Mouse (Mus musculus) embryo, embryonic 9.5 days (tissue): ENCODE data around the gene Olfr441.
"Not testable (repeated sequence)": the region's sequence is repeated elsewhere in the genome, so short reads cannot be mapped to it uniquely, and the experiment has no call there.

ENCODE experiments used
- DNase-seq: peaks from one replicate; pipeline ENCODE4 v3.0.0-alpha.2; 2017; ENCODE audit errors: extremely low spot score

Gene Olfr441

DNA sequence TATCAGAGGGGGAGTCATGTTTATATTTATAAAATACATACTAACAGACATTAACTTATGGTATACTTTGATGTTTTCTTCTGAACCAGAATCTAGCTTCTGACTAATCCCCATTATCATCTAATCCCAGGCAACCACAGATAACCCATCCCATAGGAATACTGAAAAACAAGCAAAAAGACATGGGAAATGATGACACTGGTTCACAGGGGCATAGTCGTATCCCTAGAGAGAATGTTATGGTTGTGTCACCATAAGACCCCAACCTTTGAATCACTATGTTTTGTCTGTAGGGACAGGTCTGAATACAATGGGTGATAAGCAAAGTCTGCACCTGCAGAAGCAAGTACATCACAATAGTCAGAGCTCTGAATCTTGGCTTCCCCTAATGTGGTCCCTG, at the start of gene Olfr441:
Gene Olfr441 (plus strand): TSS at position 301 of the 400 bp plus-strand sequence.
- not testable (repeated sequence) for DNase-seq

- peak; percentile 15 for DNase-seq
Measured at GRCm38 (mm10) chr6:43078750-43079149, 27.4 kb upstream of the Olfr441 start.

DNA sequence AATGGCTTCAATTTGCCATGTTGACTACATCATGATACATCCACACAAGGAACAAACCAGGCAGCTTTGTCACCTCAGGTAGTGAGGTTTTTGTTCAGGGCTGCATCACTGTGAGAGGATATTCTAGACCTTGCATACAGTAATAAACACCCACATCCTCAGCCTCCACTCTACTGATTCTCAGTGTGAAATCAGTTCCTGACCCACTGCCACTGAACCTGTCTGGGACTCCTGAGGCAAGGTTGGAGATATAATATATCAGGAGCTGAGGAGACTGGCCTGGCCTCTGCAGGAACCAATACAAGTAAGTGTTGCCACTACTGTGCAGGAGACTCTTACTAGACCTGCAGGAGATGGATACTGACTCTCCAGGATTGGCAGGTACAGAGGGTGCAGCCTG, 24.8 kb upstream of the Olfr441 start:
- DNase-seq, result not testable (repeated sequence)

- DNase-seq, result not testable (repeated sequence)
Measured at GRCm38 (mm10) chr6:43146267-43146666, 40.1 kb downstream of the Olfr441 start, which contains the start of gene Olfr237-ps1. Gene Olfr237-ps1, plus strand, starts transcription at chr6:43146567.

DNA sequence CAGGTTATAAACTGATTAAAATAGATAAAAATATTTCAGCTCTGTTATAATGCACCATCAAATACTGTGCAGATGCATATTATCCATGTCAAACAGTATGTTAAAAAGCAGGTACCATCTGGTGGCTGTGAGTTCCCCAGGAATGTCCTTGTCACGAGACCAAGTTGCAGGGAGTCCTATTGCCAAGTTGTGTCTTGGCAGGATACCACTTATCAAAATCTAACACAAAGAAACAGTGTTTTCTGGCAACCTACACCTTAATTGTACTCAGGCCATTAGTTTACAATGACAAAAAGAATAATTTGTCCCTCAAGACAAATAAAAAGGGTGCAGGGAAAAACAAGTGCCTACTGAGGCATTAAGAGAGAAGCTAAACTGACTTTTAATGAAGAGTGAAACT, 53.3 kb downstream of the Olfr441 start:
- no peak for DNase-seq

DNA sequence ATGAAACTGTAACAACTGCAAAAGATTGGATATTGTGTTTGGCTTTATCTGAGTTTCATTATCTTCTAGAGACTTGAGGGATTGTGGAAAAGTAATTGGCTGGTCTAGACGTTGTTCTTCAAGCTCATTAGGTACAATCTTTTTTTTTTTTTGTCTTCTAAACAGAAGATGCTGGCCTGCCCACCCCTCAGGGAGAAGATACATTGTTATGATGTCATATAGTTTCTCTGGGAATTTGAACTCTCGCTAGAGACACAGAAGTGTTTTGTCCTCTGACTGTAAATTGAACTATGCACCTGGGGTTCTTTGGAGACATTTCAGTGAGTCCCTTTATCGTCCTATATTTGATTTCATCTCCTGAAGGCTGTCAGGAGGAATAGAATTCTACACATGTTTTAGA, 56.8 kb downstream of the Olfr441 start, which contains the start of gene Olfr437:
Gene Olfr437 (plus strand): TSS at position 301 of the 400 bp plus-strand sequence.
- DNase-seq, result no peak

DNA sequence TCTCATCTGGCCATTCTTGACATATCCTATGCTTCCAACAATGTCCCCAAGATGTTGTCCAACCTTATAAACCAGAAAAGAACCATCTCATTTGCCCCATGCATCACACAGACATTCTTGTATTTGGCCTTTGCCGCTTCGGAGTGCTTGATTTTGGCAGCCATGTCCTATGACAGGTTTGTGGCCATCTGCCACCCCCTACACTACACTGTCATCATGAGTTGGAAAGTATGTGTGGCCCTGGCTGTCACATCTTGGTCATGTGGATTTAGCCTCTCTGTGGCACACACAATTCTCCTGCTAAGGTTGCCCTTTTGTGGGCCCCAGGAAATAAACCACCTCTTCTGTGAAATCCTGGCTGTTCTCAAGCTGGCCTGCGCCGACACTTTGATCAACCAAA, 61.1 kb downstream of the Olfr441 start:
- DNase-seq, result no peak
